Mouse (Mus musculus) bone marrow macrophage, adult 2 months (primary cell): ENCODE results near the gene Dnph1.

Experiments used
- CTCF ChIP-seq: IDR thresholded peaks from 2 replicates; pipeline ENCODE4 v1.5.1; 2012; ENCODE audit warnings: low read depth, mild to moderate bottlenecking, low read length, moderate library complexity
- POLR2A ChIP-seq: IDR thresholded peaks from 2 replicates; pipeline ENCODE4 v1.6.1; 2012; ENCODE audit warnings: mild to moderate bottlenecking, low read depth, low read length, borderline replicate concordance

DNA sequence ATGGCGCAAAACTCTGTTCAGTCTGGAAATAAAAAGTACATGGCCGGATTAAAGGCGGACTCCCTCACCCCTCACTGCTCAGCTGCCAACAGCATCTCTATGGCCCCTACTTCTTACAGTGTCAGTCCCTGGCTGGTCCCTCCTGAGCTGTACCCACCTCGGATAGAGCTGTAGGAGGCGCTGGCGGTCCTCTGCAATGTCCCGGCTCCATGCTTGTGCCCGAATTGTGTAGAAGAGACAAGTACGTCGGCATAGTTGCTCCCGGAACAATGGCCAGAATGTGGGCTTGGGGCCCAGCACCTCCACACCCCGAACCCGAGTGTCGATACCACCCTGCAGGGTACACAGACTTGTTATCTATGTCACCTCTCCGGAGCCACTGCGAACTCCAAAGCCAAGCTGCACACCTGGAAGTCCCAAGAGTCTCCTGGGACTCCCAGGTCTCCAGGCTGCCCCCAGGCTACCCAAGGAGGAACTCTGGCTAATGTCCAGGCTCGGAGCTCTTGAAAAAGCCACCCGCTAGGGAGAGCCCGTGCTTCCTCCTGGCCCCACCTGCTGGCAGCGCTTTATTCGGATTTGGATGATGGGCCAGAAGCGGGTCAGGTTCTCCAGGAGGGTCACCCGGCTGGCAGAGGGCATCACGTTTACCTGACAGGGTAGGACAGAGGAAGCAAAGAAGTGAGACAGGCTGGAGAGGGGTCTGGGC is 25.6 kb downstream of the Dnph1 start:
- TF ChIP-seq CTCF (no peak), POLR2A (no peak)
